Mouse (Mus musculus): Measurements from ENCODE around the gene Tbx6.
A peak's percentile ranks its signal among the peaks of the same experiment; 100 is the strongest.

Tbx6 gene

GRCm38 (mm10) chr7:126780971-126781635, at the start of gene Tbx6:
TSS of gene Tbx6 (plus strand) at chr7:126781483.
- DNase-seq (ENCODE audit: low spot score in 2 of 2) = no peak

- DNase-seq (ENCODE audit: low spot score in 2 of 2) = no peak
Measured at GRCm38 (mm10) chr7:126736122-126736521, 45.2 kb upstream of the Tbx6 start.

DNA sequence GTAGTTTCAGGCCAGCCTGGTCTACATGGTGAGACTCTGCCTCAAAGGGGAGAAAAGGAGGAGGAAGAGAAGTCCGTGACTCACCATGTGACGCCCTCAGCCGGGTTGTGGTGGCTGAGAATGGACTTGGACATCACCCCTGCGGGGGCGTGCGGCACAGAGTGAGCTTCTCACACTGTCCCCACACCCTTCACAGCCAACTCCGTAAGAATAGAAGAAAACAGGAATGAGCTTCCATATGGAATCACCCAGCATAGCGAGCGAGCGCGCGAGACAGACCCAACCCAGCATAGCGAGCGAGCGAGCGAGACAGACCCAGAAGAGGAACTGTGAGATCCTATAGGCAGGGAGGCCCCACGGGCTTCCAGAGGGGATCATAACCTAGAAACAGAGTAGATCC, 41.7 kb upstream of the Tbx6 start:
- DNase-seq (ENCODE audit: low spot score in 2 of 2) = no peak

GRCm38 (mm10) chr7:126740132-126740735, 41.0 kb upstream of the Tbx6 start:
- no peak for DNase-seq (ENCODE audit: low spot score in 2 of 2)

DNA sequence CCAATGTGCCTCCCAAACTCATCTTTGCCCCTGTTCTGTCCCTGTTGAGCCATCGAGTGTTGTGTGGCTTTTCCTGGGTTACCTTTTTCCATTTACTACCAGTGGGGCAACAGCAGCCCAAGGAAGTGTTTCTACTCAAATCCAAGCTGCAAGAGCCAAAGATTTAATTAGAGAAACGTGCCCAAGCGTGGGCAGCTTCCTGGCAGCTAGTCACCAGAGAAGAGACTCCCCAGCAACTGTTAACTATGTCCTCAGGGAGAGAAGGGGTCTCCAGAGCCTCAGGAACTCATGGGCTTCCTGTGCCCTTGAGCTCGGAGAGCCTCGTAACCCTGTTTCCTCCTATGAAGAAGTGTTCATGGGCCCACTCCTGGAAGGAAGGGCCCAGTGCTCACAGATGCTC, 40.3 kb upstream of the Tbx6 start:
- DNase-seq (ENCODE audit: low spot score in 2 of 2) = no peak

DNA sequence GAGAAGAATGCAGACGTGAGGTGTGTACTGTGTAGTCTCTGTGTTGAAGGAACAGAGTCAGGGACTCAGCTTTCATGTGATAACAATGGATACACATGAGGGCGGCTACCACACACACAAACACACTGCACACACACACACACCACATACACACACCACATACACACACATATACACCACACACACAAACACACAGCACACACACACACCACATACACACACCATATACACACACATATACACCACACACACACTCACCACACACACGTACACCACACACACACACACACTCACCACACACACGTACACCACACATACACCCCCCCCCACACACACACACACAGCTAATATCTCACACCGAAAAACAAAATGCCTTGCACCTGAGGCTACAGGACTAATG, 39.8 kb upstream of the Tbx6 start:
- no peak for DNase-seq (ENCODE audit: low spot score in 2 of 2)

GRCm38 (mm10) chr7:126741964-126742482, 39.3 kb upstream of the Tbx6 start:
- no peak for DNase-seq (ENCODE audit: low spot score in 2 of 2)

GRCm38 (mm10) chr7:126746066-126746465, 35.2 kb upstream of the Tbx6 start:
- DNase-seq (ENCODE audit: low spot score in 2 of 2) = no peak

DNA sequence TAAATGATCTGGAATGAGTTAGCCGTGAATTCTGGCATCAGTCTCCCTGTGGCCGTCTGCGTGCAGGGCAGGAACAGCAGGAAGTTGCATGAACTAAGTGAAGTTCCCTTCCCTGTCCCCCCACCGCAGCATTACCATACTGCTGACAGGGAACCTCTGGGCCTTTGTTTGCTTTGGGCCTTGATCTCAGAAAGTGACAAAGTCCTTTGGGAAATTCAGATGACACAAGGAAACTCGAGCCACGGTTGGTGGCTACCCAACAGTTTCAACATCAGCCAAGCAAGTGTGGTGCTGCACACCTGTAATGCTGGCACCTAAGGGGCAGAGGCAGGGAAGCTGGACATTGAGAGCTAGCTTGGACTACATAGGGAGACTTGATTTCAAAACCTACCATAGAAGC, 34.5 kb upstream of the Tbx6 start:
- no peak for DNase-seq (ENCODE audit: low spot score in 2 of 2)

DNA sequence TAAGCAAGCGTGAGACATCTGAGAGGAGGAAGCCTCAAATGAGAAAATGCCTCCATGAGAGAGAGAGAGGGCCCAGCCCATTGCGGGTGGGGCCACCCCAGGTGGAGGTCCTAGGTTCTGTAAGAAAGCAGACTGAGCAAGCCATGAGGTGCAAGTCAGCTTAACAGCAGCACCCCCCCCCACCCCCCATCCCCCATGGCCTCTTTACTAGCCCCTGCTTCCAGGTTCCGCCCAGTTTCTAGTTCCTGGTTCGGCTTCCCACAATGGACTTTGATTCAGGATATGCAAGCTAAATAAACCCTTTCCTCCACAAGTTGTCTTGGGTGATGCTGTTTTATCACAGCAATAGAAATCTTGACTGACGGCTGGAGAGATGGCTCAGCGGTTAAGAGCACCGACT, 32.5 kb upstream of the Tbx6 start:
- no peak for DNase-seq (ENCODE audit: low spot score in 2 of 2)

DNA sequence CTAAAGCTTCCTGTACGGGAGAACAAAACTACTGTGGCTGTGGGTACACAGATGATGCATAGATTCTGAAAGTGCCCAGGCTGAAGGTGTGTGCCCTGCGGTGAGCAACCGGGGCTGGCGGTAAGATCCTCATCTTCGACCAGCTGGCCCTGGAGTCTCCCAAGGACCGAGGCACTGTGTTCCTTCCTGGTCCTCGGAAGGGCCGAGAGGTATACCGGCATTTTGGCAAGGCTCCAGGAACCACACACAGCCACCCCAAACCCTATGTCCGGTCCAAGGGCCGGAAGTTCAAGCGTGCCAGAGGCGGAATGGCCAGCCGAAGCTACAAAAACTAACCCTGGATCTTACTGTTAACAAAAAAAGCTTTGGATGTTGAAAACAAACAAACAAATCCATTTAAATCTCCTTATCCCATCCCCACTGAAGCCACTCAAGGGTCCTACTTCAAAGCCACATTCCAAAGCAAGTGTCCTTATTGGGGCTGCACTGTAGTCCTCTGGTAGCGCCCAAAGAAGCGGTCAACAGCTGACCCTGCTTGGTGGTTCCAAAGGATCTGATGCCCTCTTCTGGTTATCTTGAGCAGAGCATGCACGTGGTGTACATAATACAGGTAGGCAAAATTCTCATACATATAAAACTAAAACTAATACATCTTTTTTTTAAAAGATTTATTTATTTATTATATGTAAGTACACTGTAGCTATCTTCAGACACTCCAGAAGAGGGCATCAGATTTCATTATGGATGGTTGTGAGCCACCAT, 31.5 kb upstream of the Tbx6 start:
- DNase-seq (ENCODE audit: low spot score in 2 of 2) = peak in 1 of 2 experiments; percentile 13

DNA sequence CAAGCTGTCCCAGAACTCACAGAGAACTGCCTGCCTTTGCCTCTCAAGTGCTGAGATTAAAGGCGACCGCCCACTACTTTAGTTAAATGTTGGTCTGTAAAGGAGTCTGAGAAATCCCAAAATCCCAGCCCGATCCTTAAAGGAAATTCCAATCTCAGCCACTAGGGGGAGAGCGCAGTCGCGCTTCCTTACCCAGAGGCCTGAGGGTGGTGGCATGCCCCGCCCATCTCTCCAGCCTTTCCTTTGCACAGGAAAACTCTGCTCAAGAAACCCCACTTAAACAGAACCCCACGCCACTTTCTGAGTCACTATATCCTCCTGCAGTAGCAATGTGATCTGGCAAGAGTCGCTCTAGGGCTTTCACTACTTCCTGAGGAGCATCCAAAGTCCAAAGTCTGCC, 26.4 kb upstream of the Tbx6 start:
- peak; percentile 61 to 82 for DNase-seq (ENCODE audit: low spot score in 2 of 2)

DNA sequence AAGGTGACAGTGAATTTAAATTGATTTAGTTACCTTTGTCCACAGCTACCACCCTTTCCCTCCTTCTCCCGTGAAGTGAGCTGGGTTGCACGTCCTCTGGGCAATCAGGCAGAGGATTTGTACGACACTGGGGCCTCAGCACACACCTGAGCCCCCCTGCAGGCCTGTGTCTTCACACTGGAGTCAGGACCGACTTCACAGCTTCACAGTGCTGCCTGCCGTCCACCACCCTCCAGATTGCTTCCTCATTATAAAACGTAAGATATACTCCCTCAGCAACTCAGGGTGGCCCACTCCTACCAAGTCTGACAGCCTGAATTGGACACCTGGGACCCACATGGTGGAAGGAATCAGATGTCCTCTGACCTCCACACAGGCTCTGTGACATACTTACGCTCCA, 22.7 kb upstream of the Tbx6 start:
- no peak for DNase-seq (ENCODE audit: low spot score in 2 of 2)

GRCm38 (mm10) chr7:126759050-126759671, 22.1 kb upstream of the Tbx6 start, which contains the start of gene Mapk3:
TSS of gene Mapk3 (plus strand) at chr7:126759601.
- DNase-seq (ENCODE audit: low spot score in 2 of 2) = peak; percentile 88

DNA sequence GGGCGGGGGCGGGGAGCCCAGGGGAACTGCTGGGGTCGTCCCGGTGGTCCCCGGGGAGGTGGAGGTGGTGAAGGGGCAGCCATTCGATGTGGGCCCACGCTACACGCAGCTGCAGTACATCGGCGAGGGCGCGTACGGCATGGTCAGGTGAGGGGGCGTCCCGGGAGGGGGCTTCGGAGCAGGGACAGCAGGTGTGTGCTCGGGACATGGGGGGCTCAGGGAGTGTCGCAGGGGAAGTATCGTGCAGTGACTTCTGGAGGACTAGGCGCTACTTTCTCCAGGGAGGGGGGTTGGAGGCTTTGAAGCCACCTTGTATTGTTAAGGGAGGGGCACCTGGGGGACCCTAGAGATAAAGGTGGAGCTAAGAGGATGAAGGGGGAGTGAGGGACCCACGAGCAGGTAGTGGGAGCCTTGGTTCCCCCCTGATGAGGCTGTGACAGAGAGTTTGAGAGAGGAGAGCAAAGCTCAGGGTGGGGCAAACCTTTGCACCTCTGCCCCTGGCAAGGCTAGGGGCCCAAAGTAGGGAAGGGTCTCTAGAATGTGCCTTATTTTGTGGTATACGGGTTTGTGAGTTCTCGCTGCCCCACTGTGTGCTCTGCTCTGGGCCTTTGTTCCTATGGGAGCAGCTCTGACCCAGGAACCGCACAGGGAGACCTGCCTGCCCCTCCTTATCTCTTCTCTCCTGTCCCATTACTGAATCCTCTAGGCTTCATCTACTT, 21.5 kb upstream of the Tbx6 start:
- DNase-seq (ENCODE audit: low spot score in 2 of 2) = no peak

DNA sequence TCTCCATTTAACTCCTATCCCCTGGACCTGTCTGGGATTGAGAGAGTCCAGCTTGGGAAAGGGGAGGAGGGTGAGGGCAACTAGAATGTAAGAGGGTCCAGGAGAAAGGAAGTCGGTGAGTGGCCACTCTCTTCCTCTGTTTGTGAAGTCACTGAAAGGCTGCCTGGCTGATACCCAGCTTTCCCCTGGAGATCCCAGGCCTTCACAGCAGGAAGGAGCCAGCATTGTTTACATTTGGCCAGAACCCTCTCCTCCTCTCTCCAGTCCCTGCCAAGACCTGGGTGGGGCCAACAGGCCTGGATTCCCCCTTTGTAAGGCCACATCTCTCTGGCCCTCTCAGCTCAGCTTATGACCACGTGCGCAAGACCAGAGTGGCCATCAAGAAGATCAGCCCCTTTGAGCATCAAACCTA, 20.9 kb upstream of the Tbx6 start:
- DNase-seq (ENCODE audit: low spot score in 2 of 2) = peak; percentile 81 to 82

- DNase-seq (ENCODE audit: low spot score in 2 of 2) = no peak
Measured at GRCm38 (mm10) chr7:126760956-126761355, 20.3 kb upstream of the Tbx6 start.

GRCm38 (mm10) chr7:126761529-126762067, 19.7 kb upstream of the Tbx6 start:
- no peak for DNase-seq (ENCODE audit: low spot score in 2 of 2)

- DNase-seq (ENCODE audit: low spot score in 2 of 2) = no peak
Measured at GRCm38 (mm10) chr7:126762471-126763008, 18.7 kb upstream of the Tbx6 start.

- DNase-seq (ENCODE audit: low spot score in 2 of 2) = no peak
Measured at GRCm38 (mm10) chr7:126765540-126765939, 15.7 kb upstream of the Tbx6 start.

GRCm38 (mm10) chr7:126766201-126766600, 15.1 kb upstream of the Tbx6 start, which contains the start of gene Gdpd3:
TSS of gene Gdpd3 (plus strand) at chr7:126766334.
- DNase-seq (ENCODE audit: low spot score in 2 of 2) = no peak

All from urinary bladder, postnatal 4 days (tissue).